Mouse (Mus musculus) intestine, embryonic 14.5 days (tissue): ENCODE measurements around the gene Sim2. TPM values are rescaled to one million over a fixed set of nuclear protein-coding genes. Genes with fewer than 3 reads are reported as not detected.

Experiments used
- ATAC-seq: fragments of 200-750 bp; cut with Nextera tagmentation; replicated peaks from 2 replicates; pipeline ENCODE4 v1.8.0; 2017; ENCODE audit warnings: low read depth, moderate number of reproducible peaks, moderate TSS enrichment, moderate library complexity; ENCODE audit not compliant: low FRiP score, low TSS enrichment
- DNase-seq: peaks from one replicate; pipeline ENCODE4 v3.0.0-alpha.2; 2018; ENCODE audit warnings: low spot score
- H3K27ac ChIP-seq: fragments of 300-500 bp; sonication (generic); 2 replicates; pipeline ENCODE4 v1.5.1; 2014; ENCODE audit warnings: low read depth, mild to moderate bottlenecking, control low read depth
- H3K27me3 ChIP-seq: fragments of 300-500 bp; sonication (generic); replicated peaks from 2 replicates; pipeline ENCODE4 v1.6.1; 2014; ENCODE audit warnings: low read length, control low read depth; ENCODE audit not compliant: control insufficient read depth, insufficient read depth
- H3K36me3 ChIP-seq: fragments of 300-500 bp; sonication (generic); 2 replicates; pipeline ENCODE4 v1.6.1; 2014; ENCODE audit warnings: low read length, control low read depth; ENCODE audit not compliant: control insufficient read depth, insufficient read depth
- H3K4me1 ChIP-seq: fragments of 300-500 bp; sonication (generic); replicated peaks from 2 replicates; pipeline ENCODE4 v1.6.1; 2014; ENCODE audit warnings: low read length, control low read depth, mixed read lengths; ENCODE audit not compliant: control insufficient read depth, insufficient read depth
- H3K4me2 ChIP-seq: fragments of 300-500 bp; sonication (generic); 2 replicates; pipeline ENCODE4 v1.6.1; 2014; ENCODE audit warnings: low read length
- H3K4me3 ChIP-seq: fragments of 300-500 bp; sonication (generic); 2 replicates; pipeline ENCODE4 v1.5.1; 2014; ENCODE audit warnings: low read depth, low read length, control low read depth, mixed read lengths
- H3K9ac ChIP-seq: fragments of 300-500 bp; sonication (generic); 2 replicates; pipeline ENCODE4 v1.6.1; 2014; ENCODE audit warnings: mild to moderate bottlenecking, low read length
- H3K9me3 ChIP-seq: fragments of 300-500 bp; sonication (generic); 2 replicates; pipeline ENCODE4 v1.6.1; 2016; ENCODE audit warnings: low read length, control low read depth; ENCODE audit not compliant: control insufficient read depth
- WGBS: fragments of 180-500 bp; shearing (Covaris S2); extraction: QIAGEN DNeasy Blood & Tissue Kit; methylation state at CpG from one replicate; pipeline ENCODE4 v1.1.7; 2014; 5-methylcytosine and 5-hydroxymethylcytosine counted together
- polyA plus RNA-seq: library from polyadenylated mRNA; unstranded; fragments of >200 nt; fragmentation: Nextera tagmentation; extraction: Ambion mirVana; gene quantifications from 2 replicates; pipeline ENCODE4 v1.2.1, GENCODE M21; 2014

Sim2 gene
- polyA plus RNA-seq, 1 experiment from 2014 or later, result not detected

GRCm38 (mm10) chr16:94128236-94128835, 43.6 kb downstream of the Sim2 start:
- Histone ChIP-seq H3K4me1 (0 out of 2 replicates have a peak, but pooled peaks cover 3% of the 10 kb centered on the region), H3K9ac (no peak overlapping the region), H3K36me3 (no peaks in the 10 kb centered on the region), H3K4me3 (no peak overlapping the region), H3K27ac (no peak overlapping the region), H3K27me3 (peaks cover 42% of the 10 kb centered on the region), H3K4me2 (no peak overlapping the region), H3K9me3 (no peaks in the 10 kb centered on the region)
- DNase-seq (no peak), ATAC-seq (no peak)
- 72% methylated on average over 2 of the region's 2 CpGs for WGBS

GRCm38 (mm10) chr16:94134218-94134617, 49.5 kb downstream of the Sim2 start:
- Histone ChIP-seq H3K27ac (no peak overlapping the region), H3K4me3 (no peak overlapping the region), H3K9me3 (no peaks in the 10 kb centered on the region), H3K4me2 (no peak overlapping the region), H3K9ac (no peak overlapping the region), H3K36me3 (no peaks in the 10 kb centered on the region), H3K27me3 (no peaks in the 10 kb centered on the region), H3K4me1 (no peaks in the 10 kb centered on the region)
- ATAC-seq, result no peak
- DNase-seq, result no peak
- whole genome bisulfite sequencing, result 69% methylated on average over 10 of the region's 10 CpGs

GRCm38 (mm10) chr16:94140746-94141145, 56.0 kb downstream of the Sim2 start:
- Histone ChIP-seq H3K36me3 (no peaks in the 10 kb centered on the region), H3K9ac (no peak overlapping the region), H3K4me1 (peaks cover 13% of the 10 kb centered on the region), H3K9me3 (no peaks in the 10 kb centered on the region), H3K27me3 (no peaks in the 10 kb centered on the region), H3K4me3 (no peak overlapping the region), H3K27ac (no peak overlapping the region), H3K4me2 (no peak overlapping the region)
- ATAC-seq (no peak), DNase-seq (no peak)
- WGBS, result 53% methylated on average over 10 of the region's 10 CpGs

GRCm38 (mm10) chr16:94143325-94143724, 58.6 kb downstream of the Sim2 start:
- H3K27me3 ChIP-seq, result no peaks in the 10 kb centered on the region
- ATAC-seq, result no peak
- no peak overlapping the region for H3K9ac ChIP-seq
- H3K36me3 ChIP-seq, result no peaks in the 10 kb centered on the region
- H3K9me3 ChIP-seq, result no peaks in the 10 kb centered on the region
- H3K4me2 ChIP-seq, result 0 out of 2 replicates have a peak overlapping the region, but pooled peaks have one; percentile 3
- no peak for DNase-seq
- WGBS, result 16% methylated on average over 10 of the region's 10 CpGs
- H3K27ac ChIP-seq, result 0 out of 2 replicates have a peak overlapping the region, but pooled peaks have one; percentile 2
- H3K4me3 ChIP-seq, result no peak overlapping the region
- peaks cover 18% of the 10 kb centered on the region for H3K4me1 ChIP-seq

GRCm38 (mm10) chr16:94148139-94148538, 63.4 kb downstream of the Sim2 start:
- DNase-seq (no peak), ATAC-seq (no peak)
- no peaks in the 10 kb centered on the region for H3K27me3 ChIP-seq
- no peak overlapping the region for H3K4me3 ChIP-seq
- no peaks in the 10 kb centered on the region for H3K9me3 ChIP-seq
- WGBS, result 36% methylated on average over 11 of the region's 11 CpGs
- no peaks in the 10 kb centered on the region for H3K36me3 ChIP-seq
- H3K4me2 ChIP-seq, result no peak overlapping the region
- no peak overlapping the region for H3K9ac ChIP-seq
- peaks cover 35% of the 10 kb centered on the region for H3K4me1 ChIP-seq
- H3K27ac ChIP-seq, result no peak overlapping the region

GRCm38 (mm10) chr16:94150125-94151103, 65.7 kb downstream of the Sim2 start:
- H3K4me3 ChIP-seq, result no peak overlapping the region
- no peaks in the 10 kb centered on the region for H3K27me3 ChIP-seq
- ATAC-seq (peak; percentile 85), DNase-seq (peak; percentile 75)
- H3K9me3 ChIP-seq, result no peaks in the 10 kb centered on the region
- WGBS, result 63% methylated on average over 15 of the region's 15 CpGs
- no peak overlapping the region for H3K27ac ChIP-seq
- no peak overlapping the region for H3K4me2 ChIP-seq
- peaks cover 28% of the 10 kb centered on the region for H3K4me1 ChIP-seq
- H3K9ac ChIP-seq, result no peak overlapping the region
- H3K36me3 ChIP-seq, result no peaks in the 10 kb centered on the region

GRCm38 (mm10) chr16:94155041-94155653, 70.4 kb downstream of the Sim2 start:
- WGBS, result 62% methylated on average over 14 of the region's 14 CpGs
- Histone ChIP-seq H3K9ac (no peak overlapping the region), H3K4me2 (no peak overlapping the region), H3K27me3 (no peaks in the 10 kb centered on the region), H3K4me3 (no peak overlapping the region), H3K36me3 (no peaks in the 10 kb centered on the region), H3K9me3 (no peaks in the 10 kb centered on the region), H3K27ac (no peak overlapping the region), H3K4me1 (peaks cover 23% of the 10 kb centered on the region)
- ATAC-seq (no peak), DNase-seq (no peak)

GRCm38 (mm10) chr16:94157819-94158218, 73.1 kb downstream of the Sim2 start:
- Histone ChIP-seq H3K4me1 (peaks cover 6% of the 10 kb centered on the region; the same call in 1 of the 2 replicates), H3K36me3 (no peaks in the 10 kb centered on the region), H3K4me2 (peak overlapping the region; percentile 13; the same call in 1 of the 2 replicates), H3K4me3 (no peak overlapping the region), H3K9ac (no peak overlapping the region), H3K27ac (no peak overlapping the region), H3K27me3 (no peaks in the 10 kb centered on the region), H3K9me3 (no peaks in the 10 kb centered on the region)
- DNase-seq (no peak), ATAC-seq (no peak)
- WGBS, result 33% methylated on average over 8 of the region's 8 CpGs
